Comparison of ENCODE assay signal across 8 mouse cellular contexts in genomic region chr6:40423774-40424173, GRCm38 (mm10). TPM values are rescaled to one million over a fixed set of nuclear protein-coding genes. Genes with fewer than 3 reads are reported as not detected.
DNase-seq lines count a peak whose midpoint lies in the region; ATAC-seq and TF ChIP-seq lines count a peak whose summit lies in the region.
"Had no signal": no experiment of that assay in that cellular context is flagged by ENCODE, and none has a peak within 500 bp of the region (broad histone marks: within the 10 kb centered on the region; RNA-seq: fewer than 3 reads in every experiment).

No protein-coding gene starts in this region.

- no peaks in the 10 kb centered on the region for H3K4me1 ChIP-seq in limb, embryonic 11.5 days (ENCODE audit: control insufficient read depth, insufficient read depth, low read length)
- H3K4me1 ChIP-seq in limb, embryonic 10.5 days: no peaks in the 10 kb centered on the region
- H3K4me1 ChIP-seq in MEL (ENCODE audit: control insufficient read depth in 1 of 2, insufficient read depth in 2 of 2, low read length in 2 of 2): no peaks in the 10 kb centered on the region
- H3K4me1 ChIP-seq in lung, adult 2 months (ENCODE audit: control insufficient read depth, insufficient read depth, low read length): no peaks in the 10 kb centered on the region

- DNase-seq in limb, embryonic 11.5 days (ENCODE audit: low spot score): peak; percentile 52
- no peak for DNase-seq in limb, embryonic 10.5 days (ENCODE audit: low spot score)
- peak; percentile 74 for DNase-seq in MEL (ENCODE audit: low read depth, low spot score)
- peak; percentile 22 to 59 for DNase-seq in adrenal gland, postnatal 36 days
- DNase-seq in heart, postnatal 10 days: peak; percentile 24 to 45
- peak; percentile 41 for DNase-seq in lung, adult 2 months
- peak; percentile 67 for DNase-seq in thymus, postnatal 0 days (ENCODE audit: low spot score)

- no peak for TF ChIP-seq POLR2A in MEL (IDR thresholded peaks at IDR 0.05; ENCODE audit: control insufficient read depth in 1 of 2, insufficient read depth in 1 of 2, low read depth in 1 of 2, low read length in 2 of 2, poor library complexity in 1 of 2)
- no peak for TF ChIP-seq POLR2A in lung, adult 2 months (IDR thresholded peaks at IDR 0.05; ENCODE audit: borderline replicate concordance, extremely low read depth, low read depth, low read length)

- no peaks in the 10 kb centered on the region for H3K79me2 ChIP-seq in MEL (ENCODE audit: control insufficient read depth, insufficient read depth, low read length, poor library complexity)

- H3K4me3 ChIP-seq in limb, embryonic 11.5 days (ENCODE audit: low read depth, low read length): no peak overlapping the region
- H3K4me3 ChIP-seq in limb, embryonic 10.5 days: no peak overlapping the region
- H3K4me3 ChIP-seq in MEL (ENCODE audit: control insufficient read depth in 1 of 2, insufficient read depth in 1 of 2, low read depth in 2 of 2, low read length in 2 of 2): no peak overlapping the region
- no peak overlapping the region for H3K4me3 ChIP-seq in lung, adult 2 months (replicated peaks; ENCODE audit: extremely low read depth, low read depth, low read length)

- TF ChIP-seq CTCF in MEL (IDR thresholded peaks at IDR 0.05 in 2 of 3, conservative IDR thresholded peaks at IDR 0.05 in 1 of 3; ENCODE audit: control insufficient read depth in 1 of 3, insufficient read depth in 1 of 3, low read depth in 2 of 3, low read length in 3 of 3, poor library complexity in 1 of 3, severe bottlenecking in 1 of 3): peak; percentile 57 to 76 (median 71)
- TF ChIP-seq CTCF in lung, adult 2 months (IDR thresholded peaks at IDR 0.05; ENCODE audit: insufficient read depth, low read length): peak; percentile 63

- no peak for TF ChIP-seq EP300 in MEL (IDR thresholded peaks at IDR 0.05; ENCODE audit: low read depth in 1 of 2, low read length in 2 of 2)

- 58% methylated on average over 1 of the region's 1 CpGs for WGBS in limb, embryonic 11.5 days
- WGBS in limb, embryonic 10.5 days: 72% methylated on average over 1 of the region's 1 CpGs
- WGBS in lung, adult 2 months: 45% methylated on average over 1 of the region's 1 CpGs

- no peaks in the 10 kb centered on the region for H3K27me3 ChIP-seq in limb, embryonic 11.5 days (ENCODE audit: control insufficient read depth, insufficient read depth, low read length)
- H3K27me3 ChIP-seq in limb, embryonic 10.5 days (ENCODE audit: low read depth, poor library complexity, severe bottlenecking): no peaks in the 10 kb centered on the region
- no peaks in the 10 kb centered on the region for H3K27me3 ChIP-seq in MEL (ENCODE audit: control insufficient read depth in 1 of 2, insufficient read depth in 2 of 2, low read length in 2 of 2)

- ATAC-seq in limb, embryonic 11.5 days (ENCODE audit: insufficient number of reproducible peaks, low FRiP score, low TSS enrichment, low read depth): no peak

- intact Hi-C loops in heart, postnatal 10 days (cut with DNase I): no loop called here

- H3K27ac ChIP-seq in limb, embryonic 11.5 days (replicated peaks; ENCODE audit: low read depth, low read length): no peak overlapping the region
- no peak overlapping the region for H3K27ac ChIP-seq in limb, embryonic 10.5 days
- no peak overlapping the region for H3K27ac ChIP-seq in MEL (ENCODE audit: control insufficient read depth, low read depth, low read length)
- H3K27ac ChIP-seq: macrophage had no signal

- H3K9ac ChIP-seq in limb, embryonic 11.5 days (ENCODE audit: low read length): no peak overlapping the region
- no peak overlapping the region for H3K9ac ChIP-seq in MEL (ENCODE audit: control insufficient read depth, low read depth, low read length, poor library complexity, severe bottlenecking)

- H3K9me3 ChIP-seq in limb, embryonic 11.5 days (ENCODE audit: control insufficient read depth, low read length): no peaks in the 10 kb centered on the region
- H3K9me3 ChIP-seq in limb, embryonic 10.5 days (replicated peaks): no peaks in the 10 kb centered on the region
- H3K9me3 ChIP-seq in MEL (replicated peaks; ENCODE audit: insufficient read depth, low read length): no peaks in the 10 kb centered on the region

- H3K4me2 ChIP-seq in limb, embryonic 11.5 days (ENCODE audit: low read depth, severe bottlenecking): no peak overlapping the region

- no peaks in the 10 kb centered on the region; the same call in 1 of the 2 replicates for H3K36me3 ChIP-seq in limb, embryonic 11.5 days (ENCODE audit: control insufficient read depth, insufficient read depth, low read length)
- peaks cover 21% of the 10 kb centered on the region for H3K36me3 ChIP-seq in limb, embryonic 10.5 days
- H3K36me3 ChIP-seq in MEL (ENCODE audit: control insufficient read depth in 1 of 2, insufficient read depth in 2 of 2, low read length in 2 of 2): no peaks in the 10 kb centered on the region; a peak in 1 of 4 replicates

- TF ChIP-seq RAD21 in MEL (IDR thresholded peaks at IDR 0.05; ENCODE audit: low read depth, low read length): peak; percentile 35

TF ChIP-seq in MEL, 35 proteins besides CTCF, POLR2A, EP300 and RAD21:
- TF ChIP-seq MAZ (IDR thresholded peaks at IDR 0.05; ENCODE audit: low read depth, low read length) (no peak), SMC3 (IDR thresholded peaks at IDR 0.05; ENCODE audit: low read depth, low read length) (peak; percentile 50)

RNA-seq across cellular contexts. Expression of gene E330009J07Rik, which starts 12.2 kb away (rescaled TPM):
- 12.4 and 14.6 TPM in 2 replicates for polyA plus RNA-seq in limb, embryonic 11.5 days (2014; fragmentation: Nextera tagmentation; extraction: Ambion mirVana)
- 12.6 and 13.8 TPM in 2 replicates for polyA plus RNA-seq in limb, embryonic 10.5 days (2016; fragmentation: Nextera tagmentation; extraction: Ambion mirVana)
- total RNA-seq in MEL (2012; rRNA removed): 6.1 and 6.4 TPM in 2 replicates
- 1 to 10 TPM in 1 of 2 experiments, not detected in 1; 5.9 TPM for polyA plus RNA-seq in MEL (2012; ENCODE audit: insufficient read depth in 1 of 2, insufficient read length in 2 of 2, low read depth in 1 of 2, low replicate concordance in 2 of 2, missing spikeins in 1 of 2)
- 10 to 100 TPM; 11.9 to 15.4 TPM for total RNA-seq in adrenal gland, postnatal 36 days (2021)
- 1 to 10 TPM; 3.0 to 4.4 TPM for total RNA-seq in heart, postnatal 10 days (2021)
- 4.9 and 5.8 TPM in 2 replicates for polyA plus RNA-seq in lung, adult 2 months (2012; rRNA removed)
- polyA plus RNA-seq in thymus, postnatal 0 days (2015; fragmentation: Nextera tagmentation; extraction: Ambion mirVana): 16.0 and 17.6 TPM in 2 replicates

RNA-seq across cellular contexts. Expression of gene Wee2, which starts 15.1 kb away (rescaled TPM):
- polyA plus RNA-seq in limb, embryonic 11.5 days (2014; fragmentation: Nextera tagmentation; extraction: Ambion mirVana): 0.07 TPM in 1 of 2 replicates, not detected in the other
- 0.18 and 0.26 TPM in 2 replicates for polyA plus RNA-seq in limb, embryonic 10.5 days (2016; fragmentation: Nextera tagmentation; extraction: Ambion mirVana)
- not detected in 2 replicates for total RNA-seq in MEL (2012; rRNA removed)
- not detected for polyA plus RNA-seq in MEL (2012; ENCODE audit: insufficient read depth in 1 of 2, insufficient read length in 2 of 2, low read depth in 1 of 2, low replicate concordance in 2 of 2, missing spikeins in 1 of 2)
- not detected for total RNA-seq in adrenal gland, postnatal 36 days (2021)
- not detected for total RNA-seq in heart, postnatal 10 days (2021)
- polyA plus RNA-seq in lung, adult 2 months (2012; rRNA removed): not detected in 2 replicates
- polyA plus RNA-seq in thymus, postnatal 0 days (2015; fragmentation: Nextera tagmentation; extraction: Ambion mirVana): 0.31 and 0.35 TPM in 2 replicates
- polyA plus RNA-seq: macrophage had no signal

RNA-seq across cellular contexts. Expression of gene Ssbp1, which starts 47.4 kb away (rescaled TPM):
- 177 and 179 TPM in 2 replicates for polyA plus RNA-seq in limb, embryonic 11.5 days (2014; fragmentation: Nextera tagmentation; extraction: Ambion mirVana)
- polyA plus RNA-seq in limb, embryonic 10.5 days (2016; fragmentation: Nextera tagmentation; extraction: Ambion mirVana): 212 and 220 TPM in 2 replicates
- total RNA-seq in MEL (2012; rRNA removed): 97.2 and 99.2 TPM in 2 replicates
- polyA plus RNA-seq in MEL (2012; ENCODE audit: insufficient read depth in 1 of 2, insufficient read length in 2 of 2, low read depth in 1 of 2, low replicate concordance in 2 of 2, missing spikeins in 1 of 2): 10 to 100 TPM in 1 of 2 experiments, not detected in 1; 91.7 TPM
- total RNA-seq in adrenal gland, postnatal 36 days (2021): 10 to 100 TPM; 47.4 to 48.1 TPM
- total RNA-seq in heart, postnatal 10 days (2021): 10 to 100 TPM; 35.6 to 38.0 TPM
- polyA plus RNA-seq in lung, adult 2 months (2012; rRNA removed): 7.5 and 9.7 TPM in 2 replicates
- 190 and 207 TPM in 2 replicates for polyA plus RNA-seq in thymus, postnatal 0 days (2015; fragmentation: Nextera tagmentation; extraction: Ambion mirVana)
